Mouse (Mus musculus) retina, adult 2 months (tissue): ENCODE results near the gene Snorc.
A peak's percentile ranks its signal among the peaks of the same experiment; 100 is the strongest.
"Not testable (repeated sequence)": the region's sequence is repeated elsewhere in the genome, so short reads cannot be mapped to it uniquely, and the experiment has no call there.

Experiments
- DNase-seq: peaks from one replicate; pipeline ENCODE4 v3.0.0-alpha.2; 2012; ENCODE audit warnings: low read depth, low spot score

The Snorc gene

GRCm38 (mm10) chr1:87469971-87470370, at the start of gene Snorc:
Gene Snorc (plus strand): TSS chr1:87470271.
- not testable (repeated sequence) for DNase-seq

- no peak for DNase-seq
Measured at GRCm38 (mm10) chr1:87435125-87435524, 34.9 kb upstream of the Snorc start.

GRCm38 (mm10) chr1:87436583-87436982, 33.5 kb upstream of the Snorc start:
- DNase-seq, result no peak

DNA sequence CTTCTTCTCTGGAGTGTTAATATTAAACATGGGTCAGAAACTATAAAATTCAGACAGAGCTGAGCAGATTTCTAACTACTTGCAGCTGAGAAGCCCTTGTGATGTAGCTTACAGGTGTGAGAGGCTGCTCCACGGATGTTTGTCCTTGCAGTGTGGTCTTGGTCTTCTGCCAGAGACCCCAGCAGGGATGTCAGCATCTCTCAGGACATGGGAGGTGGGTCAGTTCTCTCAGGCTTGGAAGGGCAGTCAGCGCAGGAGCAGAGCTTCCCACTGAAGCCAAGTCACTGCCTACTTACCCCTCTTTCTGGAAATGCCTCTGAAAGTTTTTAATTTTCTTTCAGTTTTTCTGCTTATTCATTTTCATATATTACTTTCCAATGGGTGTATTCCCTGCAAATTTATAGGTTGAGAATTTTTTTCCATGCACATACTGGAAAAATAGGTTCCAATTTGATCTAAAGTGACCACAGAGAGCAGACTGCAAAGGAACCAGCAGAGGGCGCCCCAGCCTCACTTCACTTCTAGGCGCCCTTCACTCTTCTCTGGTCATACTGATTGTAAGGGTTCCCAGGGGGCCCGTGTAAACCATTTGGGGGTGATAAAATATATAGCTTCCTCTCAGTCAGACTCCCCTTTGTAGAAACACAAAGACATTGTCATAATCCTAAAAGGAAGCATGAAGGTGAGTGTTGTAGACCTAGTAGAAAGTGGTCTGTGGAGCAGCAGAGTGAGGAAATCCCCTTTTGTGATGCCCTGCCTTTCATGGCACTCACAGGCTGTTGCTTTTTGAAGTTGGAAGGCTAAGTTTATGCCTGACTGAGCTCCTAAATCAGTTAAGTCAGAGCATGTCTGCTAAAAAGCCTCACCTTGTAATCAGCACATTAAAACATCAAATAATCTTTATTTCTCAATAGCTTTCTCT, 22.6 kb upstream of the Snorc start:
- DNase-seq, result peak; percentile 36

GRCm38 (mm10) chr1:87449432-87449831, 20.6 kb upstream of the Snorc start:
- DNase-seq, result no peak

- no peak for DNase-seq
Measured at GRCm38 (mm10) chr1:87456425-87456824, 13.6 kb upstream of the Snorc start.

DNA sequence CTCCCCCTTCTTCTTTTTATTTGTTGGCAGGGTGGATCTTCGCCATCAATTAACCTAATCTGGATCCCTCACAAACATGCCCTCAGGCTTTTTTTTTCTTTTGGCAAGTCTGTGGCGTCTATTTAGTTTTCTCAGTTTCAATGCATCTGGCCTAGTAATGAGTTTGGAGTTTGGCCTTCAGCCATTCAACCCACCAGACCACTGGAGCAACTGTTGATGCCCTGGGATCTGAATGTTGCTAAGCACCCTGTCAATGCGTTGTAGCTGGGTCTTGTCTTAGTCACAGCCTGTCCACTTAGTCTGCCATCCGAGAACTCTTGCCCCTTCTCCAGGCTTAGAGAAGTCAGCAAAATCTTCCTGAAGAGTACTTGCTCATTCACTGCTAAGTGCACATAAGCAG, 12.0 kb upstream of the Snorc start:
- DNase-seq, result no peak

- not testable (repeated sequence) for DNase-seq
Measured at GRCm38 (mm10) chr1:87459856-87460255, 10.2 kb upstream of the Snorc start.

GRCm38 (mm10) chr1:87467469-87467868, 2.6 kb upstream of the Snorc start:
- no peak for DNase-seq

- DNase-seq, result no peak
Measured at GRCm38 (mm10) chr1:87468321-87468720, 1.8 kb upstream of the Snorc start.

- DNase-seq, result no peak
Measured at GRCm38 (mm10) chr1:87471914-87472313, 1.8 kb downstream of the Snorc start.

DNA sequence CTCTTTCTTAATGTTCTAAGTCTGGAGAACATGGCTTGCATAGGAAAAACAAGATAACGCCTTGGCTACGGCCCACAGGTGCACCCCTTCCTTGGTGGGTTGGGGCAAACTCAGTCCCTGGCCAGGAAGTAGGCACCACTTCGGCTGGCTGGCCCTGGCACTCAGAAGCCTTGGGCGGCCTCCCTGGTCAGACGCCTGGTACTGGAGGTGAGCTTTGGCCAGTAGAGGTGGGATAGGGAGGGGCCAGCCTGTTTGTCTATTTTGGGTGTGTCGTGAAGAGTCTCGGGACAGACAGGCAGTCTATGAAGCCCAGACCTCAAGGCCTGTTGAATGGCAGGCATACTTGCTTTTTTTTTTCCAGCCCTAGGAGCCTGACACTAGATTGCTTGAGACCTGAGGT, 2.5 kb downstream of the Snorc start:
- DNase-seq, result no peak

DNA sequence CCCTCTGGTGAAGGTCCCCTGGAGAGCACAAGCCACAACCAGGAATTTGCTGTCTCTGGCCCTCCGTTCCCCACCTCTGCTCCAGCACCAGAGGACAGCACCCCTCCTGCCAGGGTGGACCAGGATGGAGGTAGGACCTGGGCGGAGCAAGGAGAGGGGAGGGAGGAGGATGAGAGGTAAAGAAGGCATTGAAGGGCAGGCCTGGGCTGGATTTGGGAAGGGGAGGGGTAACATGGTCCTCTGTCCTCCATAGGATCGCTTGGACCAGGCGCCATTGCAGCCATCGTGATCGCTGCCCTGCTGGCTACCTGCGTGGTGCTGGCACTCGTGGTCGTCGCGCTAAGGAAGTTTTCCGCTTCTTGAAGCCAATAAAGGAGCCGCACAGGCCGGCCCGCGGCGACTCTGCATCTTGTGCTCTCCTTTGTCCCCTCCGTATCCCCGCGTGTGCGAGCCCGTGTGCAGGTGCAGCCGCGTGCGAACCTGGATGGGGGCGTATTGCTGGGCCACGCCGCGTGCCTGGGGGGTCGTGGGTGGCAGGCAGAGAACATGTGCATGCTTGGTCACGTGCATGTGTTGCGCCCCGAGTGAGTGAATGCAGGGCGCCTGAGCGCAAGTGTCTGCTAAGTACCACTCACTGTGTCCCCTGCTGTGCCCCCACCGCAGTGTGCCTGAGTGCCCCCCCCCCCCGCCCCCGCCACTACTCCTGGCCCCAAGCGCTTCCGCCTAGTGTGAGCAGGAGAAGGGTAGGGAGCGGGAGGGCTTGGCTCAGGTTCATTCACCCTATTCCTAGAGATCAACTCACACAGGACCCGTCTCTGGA, 5.2 kb downstream of the Snorc start:
- DNase-seq, result no peak

GRCm38 (mm10) chr1:87482546-87482945, 12.5 kb downstream of the Snorc start:
- no peak for DNase-seq

- no peak for DNase-seq
Measured at GRCm38 (mm10) chr1:87486386-87486785, 16.3 kb downstream of the Snorc start.

DNA sequence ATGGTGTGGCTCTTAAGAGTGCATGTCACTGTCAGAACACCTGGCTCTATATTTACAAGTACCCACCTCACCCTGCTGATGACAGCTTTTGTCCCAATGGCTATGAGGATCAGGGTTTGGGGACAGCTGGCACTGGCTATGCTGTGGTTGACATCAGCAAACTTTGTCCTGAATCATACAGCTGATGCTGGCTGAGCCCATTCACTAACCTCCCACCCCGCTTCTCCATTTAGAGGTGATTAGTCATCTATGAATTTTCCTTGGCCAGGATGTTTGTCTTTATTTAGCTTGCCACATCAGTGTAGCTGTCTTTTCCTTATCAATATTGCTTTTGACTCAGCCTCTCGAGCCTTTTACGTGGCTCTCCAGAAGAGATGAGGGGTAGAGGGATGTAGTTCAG, 22.2 kb downstream of the Snorc start:
- DNase-seq, result no peak

- DNase-seq, result no peak
Measured at GRCm38 (mm10) chr1:87493542-87493941, 23.5 kb downstream of the Snorc start.

- DNase-seq, result no peak
Measured at GRCm38 (mm10) chr1:87505524-87505923, 35.5 kb downstream of the Snorc start.

DNA sequence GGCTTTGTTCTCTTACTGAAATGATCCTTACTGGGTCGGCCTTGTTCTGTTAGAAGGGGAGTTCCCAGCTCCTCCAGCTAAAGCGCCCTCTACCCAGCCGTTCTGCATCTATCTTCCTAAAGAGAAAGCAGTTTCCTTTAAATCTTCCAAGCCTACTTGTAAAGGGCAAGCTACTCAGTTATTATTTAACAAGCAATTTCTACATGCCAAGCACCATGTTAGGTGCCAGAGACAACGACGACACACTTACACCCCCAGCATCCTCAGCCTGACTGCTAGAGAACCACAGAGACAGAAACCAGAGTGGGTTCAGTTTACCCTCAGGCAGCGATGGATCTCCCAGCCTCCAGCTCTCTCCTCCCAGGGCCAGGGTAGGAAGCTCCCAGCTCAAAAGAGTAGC, 37.8 kb downstream of the Snorc start:
- DNase-seq, result no peak

DNA sequence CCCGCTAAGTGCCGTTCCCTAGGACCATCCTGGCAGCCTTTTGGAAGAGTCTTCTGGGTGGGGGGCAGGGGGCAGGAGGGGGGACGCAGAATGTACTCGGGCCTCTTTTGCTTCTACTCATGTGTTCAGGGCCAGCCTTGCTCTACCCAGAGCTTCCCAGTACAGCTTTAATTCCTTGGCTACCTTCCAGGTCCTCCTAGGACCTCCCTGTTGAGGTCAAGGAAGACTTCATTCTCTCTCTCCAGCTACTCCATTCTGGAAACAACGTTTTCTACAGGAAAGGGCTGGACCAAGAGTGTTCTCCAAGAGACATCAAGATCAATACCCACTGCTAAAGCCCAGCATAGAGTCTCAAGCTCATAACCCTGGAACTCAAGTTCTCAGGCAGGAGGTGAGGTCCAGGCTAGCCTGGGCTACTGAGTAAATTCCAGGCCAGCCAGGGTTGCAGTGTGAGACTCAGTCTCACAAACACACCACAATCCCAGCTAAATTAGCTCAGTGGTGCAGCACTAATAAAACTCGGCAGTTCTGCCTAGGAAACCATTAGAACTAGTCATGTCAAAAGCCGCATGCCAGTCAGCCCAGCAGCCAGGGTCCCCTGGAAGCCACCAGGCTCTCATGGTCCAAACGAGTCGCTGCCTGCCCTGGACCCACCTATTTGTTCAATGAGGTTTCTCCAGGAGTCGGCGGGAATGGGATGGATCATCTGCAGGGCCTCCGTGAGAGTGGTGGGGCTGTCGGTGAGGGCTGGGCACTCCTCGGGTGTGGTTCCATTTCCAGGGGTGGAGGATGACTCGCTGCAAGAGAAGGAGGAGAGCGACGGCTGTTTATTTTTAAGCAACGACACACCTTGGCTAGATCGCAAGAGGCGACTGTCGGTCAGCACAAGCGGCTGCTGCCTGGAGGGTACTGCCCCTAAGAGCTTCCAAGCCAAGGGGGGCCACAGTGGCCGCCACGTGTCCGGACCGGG, 38.8 kb downstream of the Snorc start:
- DNase-seq, result no peak

DNA sequence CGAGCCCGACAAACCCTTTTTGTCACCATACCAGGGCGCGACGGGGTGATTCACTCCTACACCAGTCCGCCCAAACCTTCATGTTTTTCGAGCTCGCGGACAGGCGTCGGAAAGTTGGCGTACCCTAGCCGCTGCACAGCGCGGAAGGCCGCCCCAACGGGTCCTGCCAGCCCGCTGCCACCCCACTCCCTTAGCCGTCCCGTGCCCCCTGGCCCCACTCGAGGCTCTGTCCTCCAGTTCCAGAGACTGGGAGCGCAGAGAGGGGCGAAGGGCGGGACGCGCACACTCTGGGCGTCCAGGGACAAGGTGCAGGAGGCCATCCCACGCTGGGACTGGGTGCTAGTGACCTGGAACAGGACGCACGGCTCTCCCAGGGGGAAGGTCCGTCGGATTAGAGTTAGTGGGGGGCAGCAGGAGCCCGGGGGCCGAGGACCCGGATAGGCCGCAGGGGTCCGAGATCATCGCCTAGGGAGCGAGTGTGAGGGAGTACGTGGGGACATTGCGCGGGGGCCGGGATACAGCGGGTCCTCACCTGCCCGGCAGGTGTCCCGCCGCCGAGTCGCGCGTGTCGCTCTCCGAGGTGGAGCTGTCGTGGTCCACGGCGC, 39.6 kb downstream of the Snorc start, which contains the start of gene Neu2:
TSS of gene Neu2 (plus strand) at position 329 of the 605 bp plus-strand sequence.
- DNase-seq, result no peak
